Mouse (Mus musculus): Measurements from ENCODE around the gene Fcna. TPM values are rescaled to one million over a fixed set of nuclear protein-coding genes. Genes with fewer than 3 reads are reported as not detected.

The Fcna gene
- total and polyA plus RNA-seq, 3 experiments = 0.21 TPM; not detected in 2

DNA sequence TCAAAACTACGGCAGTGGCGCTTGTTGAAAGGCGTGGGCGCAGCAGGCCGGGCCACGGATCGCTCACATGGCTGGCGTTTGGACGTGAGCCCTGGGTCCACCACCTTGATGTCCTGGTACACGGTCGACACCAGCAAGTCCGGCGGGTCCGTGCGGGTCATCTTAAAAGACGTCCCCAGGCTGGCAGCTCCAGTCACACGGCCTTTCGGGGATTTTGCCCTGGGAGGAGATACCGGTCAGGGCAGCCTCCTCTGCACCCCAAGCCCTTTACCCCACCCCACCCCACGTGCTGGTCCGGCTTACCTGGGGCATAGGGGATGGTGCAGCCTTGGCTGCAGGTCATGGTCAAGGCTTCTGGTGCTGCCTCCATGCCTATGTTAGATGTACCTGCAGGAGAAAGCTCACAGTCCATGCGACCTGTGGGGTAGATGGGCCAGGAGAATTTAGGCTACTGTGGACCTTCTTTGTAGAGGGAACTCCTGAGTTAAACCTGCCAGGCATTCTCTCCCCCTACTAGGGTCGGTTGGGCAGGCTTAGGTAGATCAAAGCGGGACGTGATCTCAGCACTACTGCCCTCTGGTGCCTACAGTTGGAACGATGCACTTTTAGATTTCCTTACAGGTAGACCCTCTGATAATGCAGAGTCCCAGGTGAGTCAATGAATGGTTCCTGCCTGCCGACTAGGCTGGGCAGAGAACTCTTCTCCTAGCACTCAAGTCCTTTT lies 47.9 kb downstream of the Fcna start:
- Histone ChIP-seq H3K27ac (ENCODE audit: control insufficient read depth, low read depth, low read length) (no peak overlapping the region), H3K4me3 (ENCODE audit: control insufficient read depth in 1 of 2, insufficient read depth in 1 of 2, low read depth in 2 of 2, low read length in 2 of 2) (no peak overlapping the region), H3K36me3 (ENCODE audit: control insufficient read depth in 1 of 2, insufficient read depth in 2 of 2, low read length in 2 of 2) (peaks cover 3 to 7% of the 10 kb centered on the region in 2 experiments), H3K27me3 (ENCODE audit: control insufficient read depth in 1 of 2, insufficient read depth in 2 of 2, low read length in 2 of 2) (no peaks in the 10 kb centered on the region), H3K9me3 (replicated peaks; ENCODE audit: insufficient read depth, low read length) (no peaks in the 10 kb centered on the region), H3K4me1 (ENCODE audit: control insufficient read depth in 1 of 2, insufficient read depth in 2 of 2, low read length in 2 of 2) (peaks cover 0 to 20% of the 10 kb centered on the region in 2 experiments; a peak in 2 of 4 replicates), H3K79me2 (ENCODE audit: control insufficient read depth, insufficient read depth, low read length, poor library complexity) (no peaks in the 10 kb centered on the region; the same call in 1 of the 2 replicates), H3K9ac (ENCODE audit: control insufficient read depth, low read depth, low read length, poor library complexity, severe bottlenecking) (no peak overlapping the region)
- peak; percentile 26 for DNase-seq (ENCODE audit: low read depth, low spot score)
- no peak for TF ChIP-seq BHLHE40 (IDR thresholded peaks at IDR 0.05; ENCODE audit: borderline replicate concordance, low read depth, low read length)
- TF ChIP-seq MEF2A (IDR thresholded peaks at IDR 0.05; ENCODE audit: extremely low read depth, insufficient replicate concordance, low read depth, low read length, poor library complexity, severe bottlenecking) = no peak
- TF ChIP-seq EP300 (IDR thresholded peaks at IDR 0.05; ENCODE audit: low read depth in 1 of 2, low read length in 2 of 2) = no peak
- TF ChIP-seq UBTF (IDR thresholded peaks at IDR 0.05; ENCODE audit: borderline replicate concordance, insufficient read depth, low read depth, low read length) = no peak
- peak; percentile 39 to 45 (median 40) for TF ChIP-seq CTCF (IDR thresholded peaks at IDR 0.05 in 2 of 3, conservative IDR thresholded peaks at IDR 0.05 in 1 of 3; ENCODE audit: control insufficient read depth in 1 of 3, insufficient read depth in 1 of 3, low read depth in 2 of 3, low read length in 3 of 3, poor library complexity in 1 of 3, severe bottlenecking in 1 of 3)
- TF ChIP-seq SMC3 (IDR thresholded peaks at IDR 0.05; ENCODE audit: low read depth, low read length) = peak; percentile 16; the same call in 1 of the 2 replicates
- no peak for TF ChIP-seq POLR2A (IDR thresholded peaks at IDR 0.05; ENCODE audit: control insufficient read depth in 1 of 2, insufficient read depth in 1 of 2, low read depth in 1 of 2, low read length in 2 of 2, poor library complexity in 1 of 2)

DNA sequence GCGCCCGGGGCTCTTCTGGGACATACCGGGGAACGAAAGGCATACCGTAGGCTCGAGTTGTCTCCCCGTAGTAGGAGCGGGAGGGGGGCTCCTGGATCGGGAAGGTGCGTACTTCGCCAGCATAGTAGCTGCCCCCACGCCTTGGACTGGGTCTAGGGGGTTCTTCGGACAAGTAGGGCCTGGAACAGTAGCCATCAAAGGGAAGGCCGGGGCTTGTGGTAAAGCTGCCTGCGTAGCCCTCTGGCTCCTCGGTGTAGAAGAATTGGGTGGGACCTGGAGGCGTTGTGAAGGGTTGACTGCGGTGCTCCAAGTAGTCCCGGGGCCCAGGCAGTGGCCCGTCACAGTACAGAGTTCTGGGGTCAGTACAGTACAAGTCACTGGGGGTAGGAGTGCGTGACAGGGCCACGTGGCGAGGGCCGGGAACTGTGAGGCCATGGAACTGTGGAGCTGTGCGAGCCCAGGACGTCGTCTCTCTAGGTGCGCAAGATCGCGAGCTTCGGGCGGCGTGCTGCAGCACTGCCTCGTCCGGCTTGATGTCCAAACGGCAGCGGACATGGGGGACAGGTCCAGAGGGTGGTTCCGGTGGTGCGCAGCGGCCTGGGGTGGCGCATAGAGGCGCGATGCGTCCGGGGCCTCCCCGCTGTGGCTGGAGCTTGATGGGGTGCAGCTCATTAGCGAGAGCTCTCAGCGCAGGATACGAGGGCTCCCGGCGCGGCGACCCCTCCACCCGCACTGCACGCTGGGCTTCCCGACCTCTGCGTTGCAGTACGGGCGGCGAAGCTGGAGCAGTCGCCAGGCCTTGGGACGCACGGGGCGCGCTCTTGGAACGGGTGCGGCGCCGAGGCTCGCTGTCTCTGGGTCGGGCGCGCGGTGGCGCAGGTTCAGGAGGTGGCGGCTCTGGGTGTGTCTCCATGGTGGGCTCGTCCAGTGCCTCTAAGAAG lies 48.8 kb downstream of the Fcna start:
- TF ChIP-seq USF2 (IDR thresholded peaks at IDR 0.05; ENCODE audit: borderline replicate concordance in 1 of 2, insufficient read depth in 1 of 2, low read depth in 1 of 2, low read length in 2 of 2) (no peak), BHLHE40 (IDR thresholded peaks at IDR 0.05; ENCODE audit: borderline replicate concordance, low read depth, low read length) (no peak), SMC3 (IDR thresholded peaks at IDR 0.05; ENCODE audit: low read depth, low read length) (no peak), GATA1 (IDR thresholded peaks at IDR 0.05; ENCODE audit: low read depth, low read length) (no peak), KAT2A (conservative IDR thresholded peaks at IDR 0.05; ENCODE audit: low read depth, low read length) (no peak), MAX (IDR thresholded peaks at IDR 0.05; ENCODE audit: low read length) (no peak), E2F4 (IDR thresholded peaks at IDR 0.05; ENCODE audit: borderline replicate concordance, low read depth, low read length) (no peak), POLR2A (IDR thresholded peaks at IDR 0.05; ENCODE audit: control insufficient read depth in 1 of 2, insufficient read depth in 1 of 2, low read depth in 1 of 2, low read length in 2 of 2, poor library complexity in 1 of 2) (no peak), MAZ (IDR thresholded peaks at IDR 0.05; ENCODE audit: low read depth, low read length) (no peak), EP300 (IDR thresholded peaks at IDR 0.05; ENCODE audit: low read depth in 1 of 2, low read length in 2 of 2) (no peak), ZKSCAN1 (IDR thresholded peaks at IDR 0.05; ENCODE audit: low read depth, low read length) (no peak), MXI1 (IDR thresholded peaks at IDR 0.05; ENCODE audit: low read depth, low read length) (no peak), ZMIZ1 (IDR thresholded peaks at IDR 0.05; ENCODE audit: low read depth, low read length) (no peak), JUND (IDR thresholded peaks at IDR 0.05; ENCODE audit: low read depth, low read length) (no peak), MYC (IDR thresholded peaks at IDR 0.05; ENCODE audit: low read depth, low read length) (no peak), ETS1 (IDR thresholded peaks at IDR 0.05; ENCODE audit: low read depth, low read length) (no peak), MAFK (IDR thresholded peaks at IDR 0.05; ENCODE audit: borderline replicate concordance, low read depth, low read length) (no peak), POLR2AphosphoS5 (IDR thresholded peaks at IDR 0.05; ENCODE audit: borderline replicate concordance, low read depth, low read length) (no peak)
- H3K9me3 ChIP-seq (replicated peaks; ENCODE audit: insufficient read depth, low read length) = no peaks in the 10 kb centered on the region
- H3K36me3 ChIP-seq (ENCODE audit: control insufficient read depth in 1 of 2, insufficient read depth in 2 of 2, low read length in 2 of 2) = peaks cover 1 to 7% of the 10 kb centered on the region in 2 experiments; a peak in 3 of 4 replicates
- no peak for DNase-seq (ENCODE audit: low read depth, low spot score)
- peaks cover 0 to 20% of the 10 kb centered on the region in 2 experiments; a peak in 2 of 4 replicates for H3K4me1 ChIP-seq (ENCODE audit: control insufficient read depth in 1 of 2, insufficient read depth in 2 of 2, low read length in 2 of 2)
- no peak overlapping the region for H3K9ac ChIP-seq (ENCODE audit: control insufficient read depth, low read depth, low read length, poor library complexity, severe bottlenecking)
- no peak overlapping the region for H3K27ac ChIP-seq (ENCODE audit: control insufficient read depth, low read depth, low read length)
- no peak overlapping the region for H3K4me3 ChIP-seq (ENCODE audit: control insufficient read depth in 1 of 2, insufficient read depth in 1 of 2, low read depth in 2 of 2, low read length in 2 of 2)
- H3K27me3 ChIP-seq (ENCODE audit: control insufficient read depth in 1 of 2, insufficient read depth in 2 of 2, low read length in 2 of 2) = no peaks in the 10 kb centered on the region
- peaks cover 3% of the 10 kb centered on the region for H3K79me2 ChIP-seq (ENCODE audit: control insufficient read depth, insufficient read depth, low read length, poor library complexity)
